Mouse (Mus musculus) cerebellum, postnatal 4 days (tissue): ENCODE data around the gene Got2.

Experiments
- DNase-seq, 2 experiments: peaks; one replicate each; pipeline ENCODE4 v3.0.0; 2022; ENCODE audit warnings: low spot score in 2 of 2, mixed read lengths in 1 of 2

Got2 gene

DNA sequence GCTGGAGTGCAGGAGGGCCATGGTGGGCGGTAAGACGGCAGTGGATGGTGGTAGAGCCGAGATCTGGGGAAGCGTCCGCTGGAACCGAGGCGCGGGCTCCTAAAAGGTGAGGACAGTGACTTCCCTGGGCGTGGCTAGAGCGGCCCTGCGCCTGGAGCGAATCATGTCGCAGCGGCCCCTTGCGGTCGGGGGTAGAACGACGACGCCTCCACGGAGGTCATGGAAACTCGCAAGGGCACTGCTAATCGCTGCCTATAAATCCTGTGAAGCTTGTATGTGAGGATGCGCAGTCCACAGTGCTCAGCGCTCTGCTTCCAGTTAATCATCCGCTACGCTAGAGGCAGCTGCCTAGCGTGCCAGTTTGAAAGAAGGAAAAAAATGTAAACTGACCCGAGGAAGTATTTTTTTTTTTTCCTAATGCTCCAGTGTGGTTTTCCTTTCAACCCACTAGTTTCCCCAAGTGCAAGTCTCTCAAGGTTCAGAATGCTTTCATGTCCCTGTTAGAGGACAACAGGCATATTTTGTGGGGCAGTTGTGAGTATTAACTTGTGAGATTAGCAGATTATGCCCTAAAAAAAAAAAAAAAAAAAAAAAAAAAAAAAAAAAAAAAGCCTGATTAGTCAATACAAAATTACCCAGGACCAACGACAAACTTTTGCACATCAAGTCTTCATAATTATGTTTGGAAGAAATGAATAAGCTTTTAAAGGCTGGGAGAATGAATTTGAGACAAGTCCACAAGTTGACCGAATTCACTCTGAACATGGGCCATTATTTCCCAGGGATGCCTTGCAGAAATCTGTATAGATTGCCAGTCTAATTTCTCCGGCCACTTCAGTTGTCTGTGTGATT is at the start of gene Got2:
TSS of gene Got2 (minus strand) at position 263 of the 852 bp plus-strand sequence.
- DNase-seq = peak; percentile 88 to 95

DNA sequence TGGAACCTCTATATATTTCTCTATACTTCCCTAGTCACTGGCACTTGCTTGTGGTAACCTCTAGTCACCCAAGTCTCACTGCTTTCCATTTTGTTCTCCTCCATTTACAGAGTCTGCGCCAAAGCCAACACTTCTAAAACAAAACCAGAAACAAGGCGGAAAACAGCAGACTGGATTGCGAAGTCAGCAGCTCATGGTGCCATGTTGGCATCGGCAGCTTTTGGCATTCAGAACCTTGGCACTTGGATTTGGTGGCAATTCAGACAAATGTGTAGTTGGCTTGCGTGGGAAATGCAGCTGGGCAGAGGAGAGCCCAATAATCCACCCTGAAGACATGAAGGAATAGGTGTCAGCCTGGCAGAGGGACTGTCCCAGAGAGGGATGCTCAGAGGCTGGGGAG is 44.5 kb upstream of the Got2 start:
- no peak for DNase-seq

DNA sequence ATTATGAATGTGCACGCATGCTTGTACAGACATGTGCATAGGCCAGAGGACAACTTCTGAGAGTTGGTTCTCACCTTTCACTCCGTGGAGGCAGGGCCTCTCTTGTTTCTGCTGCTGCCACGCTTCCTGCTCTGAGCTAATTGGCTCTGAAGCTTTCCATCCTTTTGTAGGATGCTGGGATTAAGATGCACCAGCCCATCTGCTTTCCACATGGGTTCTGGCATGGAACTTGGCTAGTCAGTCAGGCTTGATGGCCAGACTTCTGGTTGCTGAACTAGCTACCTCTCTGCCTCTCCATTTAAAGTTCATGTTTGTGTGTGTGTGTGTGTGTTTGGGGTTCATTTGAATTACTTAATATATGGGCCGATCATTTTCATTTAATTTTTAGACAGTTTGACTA is 41.5 kb upstream of the Got2 start:
- no peak for DNase-seq

DNA sequence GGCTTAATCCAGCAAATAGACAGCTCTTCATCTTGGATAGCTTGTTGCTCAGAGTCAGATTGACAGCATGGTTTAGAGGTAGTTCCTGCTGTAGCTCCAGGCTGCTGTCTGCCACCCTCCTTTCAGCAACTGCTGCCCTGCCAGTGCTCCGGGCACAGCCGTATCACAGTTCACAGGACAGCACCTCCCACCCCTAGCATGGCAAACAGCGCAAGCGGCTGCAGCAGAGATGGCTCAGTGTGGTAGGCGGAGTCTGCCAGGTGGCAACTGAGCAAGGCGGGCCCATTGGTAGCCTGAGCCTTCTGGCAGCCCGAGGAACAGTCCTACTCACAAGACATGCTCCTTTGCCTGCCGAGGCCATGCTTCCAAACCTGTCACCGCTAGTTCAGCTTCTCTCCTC is 27.8 kb upstream of the Got2 start:
- DNase-seq = peak in 1 of 2 experiments; percentile 14

DNA sequence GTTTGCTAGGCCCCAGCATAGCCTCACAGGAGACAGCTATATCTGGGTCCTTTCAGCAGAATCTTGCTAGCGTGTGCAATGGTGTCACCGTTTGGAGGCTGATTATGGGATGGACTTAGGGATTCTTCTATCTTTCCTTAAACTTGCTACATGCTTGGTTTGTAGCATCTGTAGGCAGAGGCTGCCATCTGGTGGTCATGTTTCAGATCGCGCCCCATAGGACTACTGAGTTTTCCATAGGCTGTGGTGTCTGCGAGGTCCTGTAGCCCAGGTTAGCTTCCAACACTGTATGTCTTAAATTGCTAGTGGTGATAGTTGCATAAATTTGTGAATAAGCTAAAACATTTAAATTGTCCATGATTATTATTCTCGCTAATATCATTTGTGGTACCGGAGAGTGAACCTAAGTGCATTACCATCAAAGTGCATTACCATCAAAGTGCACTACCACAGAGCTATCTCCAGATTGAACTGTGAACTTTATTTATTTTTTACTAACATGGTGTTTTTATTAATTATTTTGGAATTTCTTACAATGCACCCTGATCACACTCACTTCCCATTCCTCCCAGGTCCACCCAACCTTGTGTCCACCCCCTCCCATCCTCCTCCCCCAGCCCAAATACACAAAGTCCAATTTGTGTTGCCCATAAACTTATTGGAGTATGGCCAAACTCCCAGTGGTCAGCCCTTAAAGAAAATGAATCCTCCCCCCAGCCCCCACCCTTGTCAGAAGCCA is 26.7 kb upstream of the Got2 start:
- DNase-seq = peak; percentile 66 to 83

DNA sequence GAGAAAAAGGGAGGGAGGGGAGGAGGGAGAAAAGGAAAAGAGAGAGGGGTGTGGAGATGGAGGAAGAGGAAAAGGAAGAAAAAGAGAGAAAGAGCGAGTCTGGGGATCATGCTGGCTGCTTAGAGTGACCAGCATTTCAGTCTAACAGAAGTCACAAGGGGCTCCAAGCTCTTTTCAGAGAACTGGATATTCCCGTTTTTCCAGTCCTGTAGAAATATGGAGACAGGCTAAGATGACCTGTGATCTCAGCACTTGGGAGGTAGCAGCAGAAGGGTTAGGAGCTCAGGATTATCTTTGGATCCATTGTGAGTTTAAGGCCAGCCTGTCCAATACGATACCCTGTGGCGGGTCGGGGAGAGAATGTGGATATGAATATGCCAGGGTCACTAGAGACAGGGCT is 22.9 kb upstream of the Got2 start:
- no peak for DNase-seq

DNA sequence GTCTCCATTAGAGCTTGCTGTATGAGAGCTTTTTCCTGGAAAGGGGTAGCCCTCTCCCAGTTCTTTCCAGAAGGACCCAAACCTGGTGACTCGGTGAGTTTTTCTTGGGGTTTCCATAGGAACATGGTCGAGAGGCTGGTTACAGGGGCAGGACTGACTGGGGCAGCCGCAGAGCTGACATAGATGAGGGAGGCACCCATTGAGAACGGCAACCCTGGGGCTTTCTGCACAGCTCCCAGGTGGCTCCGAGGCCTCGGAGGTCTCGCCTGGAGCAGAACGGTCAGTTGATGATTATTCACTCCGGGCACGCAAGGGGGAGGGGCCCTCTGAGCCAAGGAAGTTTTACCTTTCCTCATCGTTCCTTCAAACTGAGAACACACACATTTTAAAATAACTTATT is 19.5 kb upstream of the Got2 start:
- DNase-seq = no peak

DNA sequence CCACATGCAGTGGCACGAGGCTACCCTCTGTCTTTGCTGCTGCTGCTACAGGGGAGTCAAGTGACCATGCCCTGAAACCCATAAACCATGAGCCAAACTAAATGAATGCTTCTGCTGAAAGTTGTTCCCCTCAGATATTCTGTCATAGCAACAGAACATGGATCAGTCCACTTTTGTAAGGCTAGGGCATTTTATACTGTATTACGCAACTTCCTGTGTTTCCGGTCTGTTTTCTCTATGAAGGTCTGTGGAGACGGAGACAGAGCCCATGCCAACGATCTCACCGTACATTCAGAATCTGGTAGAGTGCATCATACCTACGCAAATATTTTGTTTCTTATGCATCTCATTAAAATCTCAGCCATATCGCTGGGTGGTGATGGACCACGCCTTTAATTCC is 18.4 kb upstream of the Got2 start:
- DNase-seq = no peak

DNA sequence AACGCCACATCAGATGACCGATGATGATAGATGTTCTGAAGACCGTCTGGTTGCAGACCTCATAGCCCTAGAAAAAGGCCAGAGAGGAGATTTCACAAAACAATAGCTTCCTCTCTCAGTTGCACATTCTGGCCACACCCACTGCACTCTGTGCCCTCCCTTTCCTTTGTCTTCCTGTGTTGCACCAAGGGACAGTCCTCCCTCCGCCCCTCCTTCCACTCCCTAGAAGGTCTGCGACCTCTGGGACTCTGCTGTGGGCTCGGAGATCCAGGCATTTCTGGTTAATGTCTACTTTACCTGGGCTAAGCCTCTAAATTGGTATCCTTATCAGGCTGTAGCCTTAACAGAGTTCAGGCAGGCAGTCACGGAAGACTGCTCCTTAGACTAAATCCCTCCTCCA is 13.5 kb upstream of the Got2 start:
- DNase-seq = no peak

DNA sequence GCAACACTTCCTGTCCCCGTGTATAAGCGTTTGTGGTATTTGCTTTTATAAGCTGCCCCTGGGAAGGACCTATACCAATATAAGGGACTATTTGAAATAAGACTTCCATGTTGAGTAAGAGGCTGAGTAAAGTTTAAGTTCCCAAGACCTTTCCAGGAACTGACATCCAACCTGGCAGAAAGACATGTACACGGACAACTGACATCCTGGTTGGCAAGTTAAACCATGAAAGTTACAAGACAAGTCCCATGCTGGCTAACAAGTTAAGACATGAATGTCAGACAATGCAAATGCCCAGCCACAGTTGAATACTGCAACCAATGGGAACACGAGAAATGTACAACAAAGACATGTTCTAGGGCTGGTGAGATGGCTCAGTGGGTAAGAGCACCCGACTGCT is 5.4 kb upstream of the Got2 start:
- DNase-seq = no peak

DNA sequence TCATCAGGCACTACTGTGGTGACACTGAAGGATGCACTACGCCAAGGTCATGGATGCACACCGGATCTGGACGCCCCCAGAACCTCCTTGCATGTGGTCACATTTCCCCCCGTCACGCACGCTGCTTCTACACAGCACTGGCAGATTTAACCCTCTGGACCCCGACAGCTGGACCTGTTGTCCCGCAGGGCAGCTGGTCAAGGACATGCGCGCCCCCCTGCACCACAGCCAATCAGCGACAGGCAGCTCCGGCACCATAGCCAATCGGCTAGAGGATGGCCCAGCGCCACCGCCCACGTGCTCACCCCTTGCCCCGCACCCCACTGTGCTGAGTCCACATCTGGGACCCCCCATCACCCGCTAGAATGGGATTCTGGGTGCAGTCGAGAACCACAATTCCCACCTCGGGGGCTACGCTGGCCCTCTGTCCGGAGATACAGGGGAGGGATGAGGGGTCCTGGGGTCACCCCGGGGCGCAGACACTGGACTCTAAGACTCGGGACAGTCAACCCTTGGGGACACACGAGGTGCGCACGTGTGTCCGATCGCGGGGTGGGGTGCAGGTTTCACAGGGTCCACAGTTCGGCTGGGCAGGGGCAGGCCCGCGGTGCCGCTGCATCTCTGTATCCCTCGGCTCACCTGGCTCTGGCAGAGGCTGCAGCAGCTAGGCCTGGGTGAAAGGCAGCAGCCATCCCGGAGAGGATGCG is 616 bp downstream of the Got2 start:
- DNase-seq = peak; percentile 68 to 84

DNA sequence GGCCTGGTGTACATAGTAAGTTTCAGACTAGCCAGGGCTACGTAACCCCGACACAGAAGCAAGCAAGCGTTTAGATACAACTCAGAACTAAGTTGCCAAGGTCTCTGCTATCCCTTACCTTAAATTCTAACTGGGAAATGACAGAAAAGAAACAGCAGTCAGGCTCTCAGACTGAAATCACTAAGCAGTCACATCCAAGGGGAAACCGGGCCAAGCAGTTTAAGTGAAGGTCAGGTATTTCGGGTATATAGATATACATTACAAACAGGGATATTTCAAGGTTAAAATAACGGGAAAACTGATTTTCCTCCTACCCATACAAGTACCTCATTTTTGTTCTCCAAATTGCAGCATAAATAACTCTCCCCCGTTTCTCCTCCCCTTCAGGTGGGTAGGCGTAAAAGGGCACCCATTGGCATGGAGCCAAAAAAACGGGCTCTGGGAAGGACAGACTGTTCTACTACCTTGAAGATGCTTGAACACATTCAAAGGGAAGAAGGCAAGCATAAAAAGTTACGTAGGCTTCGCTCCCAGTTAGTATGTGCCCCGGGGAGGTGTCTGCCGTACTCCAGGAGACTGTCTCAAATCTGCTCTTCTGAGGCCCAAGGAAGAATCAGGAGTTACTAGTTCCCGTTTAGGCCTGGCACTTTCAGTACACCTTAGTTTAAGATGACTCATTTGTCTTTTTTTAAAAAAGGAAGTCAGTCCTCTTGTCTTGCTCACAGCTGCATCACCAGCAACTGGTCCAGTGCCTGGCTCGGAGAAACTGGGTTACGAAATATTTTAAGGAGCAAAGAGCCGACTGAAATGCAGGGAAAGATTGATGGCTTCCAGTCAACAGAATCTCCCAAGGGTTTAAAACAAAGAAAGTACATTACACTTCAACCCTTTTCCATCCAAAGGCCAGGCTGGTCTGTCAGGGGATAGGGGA is 1.4 kb downstream of the Got2 start:
- peak in 1 of 2 experiments; percentile 9 for DNase-seq

DNA sequence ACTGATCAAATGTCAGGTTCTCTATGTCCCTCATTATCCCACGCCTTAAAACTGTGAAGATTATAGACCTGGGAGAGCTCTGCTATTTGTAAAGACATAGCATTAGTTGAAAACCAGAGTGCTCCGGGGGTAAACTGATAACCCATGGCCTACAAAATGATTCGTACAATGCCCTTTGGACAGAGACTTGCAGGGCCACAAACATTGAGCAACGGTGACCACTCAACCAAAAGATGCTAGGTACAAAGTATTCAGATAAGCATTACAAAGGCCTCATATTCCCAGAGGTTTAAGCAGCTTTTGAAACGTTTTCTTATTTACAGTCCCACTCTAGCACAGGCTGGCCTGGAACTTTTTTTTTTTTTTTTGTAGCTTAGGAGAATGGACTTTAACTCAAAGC is 2.4 kb downstream of the Got2 start:
- no peak for DNase-seq

DNA sequence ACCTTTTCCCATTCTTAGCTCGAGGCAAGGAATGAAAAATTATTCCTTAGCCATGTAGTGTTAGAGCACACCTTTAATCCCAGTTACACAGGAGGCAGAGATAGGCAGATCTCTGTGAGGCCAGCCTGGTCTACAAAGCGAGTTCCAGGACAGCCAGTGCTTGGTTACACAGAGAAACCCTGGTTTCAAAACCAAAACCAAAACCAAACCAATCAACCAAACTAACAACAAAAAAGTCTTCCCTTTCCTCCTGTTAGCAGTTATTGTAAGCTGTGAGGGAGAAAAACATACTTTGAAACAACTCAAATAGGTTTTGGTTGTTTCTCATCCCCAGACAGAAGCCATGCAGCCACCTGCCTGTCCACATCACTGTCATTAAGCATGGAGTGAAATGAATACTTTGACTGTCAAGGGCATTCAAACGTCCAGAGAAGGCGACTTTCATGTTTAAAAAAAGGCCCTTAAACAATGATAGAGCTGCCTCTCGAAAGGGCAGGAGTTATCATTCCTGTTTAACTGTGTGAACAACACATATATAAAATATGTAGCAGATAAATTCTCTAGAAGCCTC is 3.0 kb downstream of the Got2 start:
- DNase-seq = no peak

DNA sequence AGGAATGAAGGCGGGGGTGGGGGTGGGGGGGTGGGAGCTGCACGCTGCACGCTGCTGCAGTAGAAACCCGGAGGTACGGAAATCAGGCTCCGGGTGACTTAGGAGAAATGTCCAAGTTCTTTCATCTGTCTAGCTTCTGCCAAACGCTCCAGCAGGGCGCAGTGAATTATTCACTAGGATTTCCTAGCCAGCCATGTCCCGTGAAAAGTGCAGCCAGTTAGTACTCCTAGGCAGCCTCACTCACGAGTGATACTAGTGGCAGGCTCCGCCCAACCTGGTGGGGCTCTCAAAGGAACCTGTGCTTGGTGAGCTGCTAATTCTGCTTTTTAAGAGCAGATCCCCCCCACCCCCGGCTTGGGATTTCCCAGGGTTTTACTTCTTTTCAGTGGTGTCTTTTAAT is 3.9 kb downstream of the Got2 start:
- no peak for DNase-seq

DNA sequence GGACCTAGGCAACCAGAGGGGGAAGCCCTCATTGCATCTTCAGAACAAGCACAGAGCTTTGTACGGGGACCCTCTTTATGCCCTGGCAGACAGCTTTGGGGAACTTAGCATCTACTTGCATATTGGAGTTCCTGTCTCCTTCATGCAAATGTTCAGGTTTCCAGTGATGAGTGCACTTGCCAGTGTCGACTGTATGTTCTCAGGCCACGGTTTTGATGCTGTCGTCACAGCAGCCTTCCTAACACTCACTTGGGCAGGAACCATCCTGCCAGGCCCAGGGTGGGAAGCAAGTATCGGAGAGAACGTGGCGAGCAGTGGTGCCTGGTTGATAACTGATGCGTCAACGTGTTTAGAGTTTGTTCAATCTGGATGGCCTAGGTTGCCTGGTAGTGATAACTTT is 6.2 kb downstream of the Got2 start:
- DNase-seq = no peak

DNA sequence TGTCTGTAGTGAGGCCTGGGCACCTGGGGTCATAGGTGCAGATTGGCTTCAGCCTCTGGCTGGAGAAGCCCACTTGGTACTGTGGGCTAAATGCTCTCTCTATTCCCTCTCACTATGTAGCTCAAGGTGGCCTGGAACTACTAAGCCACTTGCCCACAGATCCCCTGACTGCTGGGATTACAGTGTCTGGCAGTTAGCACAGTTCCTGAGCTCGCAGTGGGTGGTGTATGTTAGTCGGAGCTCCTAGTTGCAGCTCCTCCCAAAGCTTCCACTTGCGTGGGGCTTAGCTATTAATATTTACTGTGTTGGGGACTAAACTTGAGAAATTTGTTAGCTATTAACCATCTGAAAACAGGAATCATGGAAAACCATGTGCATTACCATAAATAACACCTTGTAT is 6.8 kb downstream of the Got2 start:
- no peak for DNase-seq

DNA sequence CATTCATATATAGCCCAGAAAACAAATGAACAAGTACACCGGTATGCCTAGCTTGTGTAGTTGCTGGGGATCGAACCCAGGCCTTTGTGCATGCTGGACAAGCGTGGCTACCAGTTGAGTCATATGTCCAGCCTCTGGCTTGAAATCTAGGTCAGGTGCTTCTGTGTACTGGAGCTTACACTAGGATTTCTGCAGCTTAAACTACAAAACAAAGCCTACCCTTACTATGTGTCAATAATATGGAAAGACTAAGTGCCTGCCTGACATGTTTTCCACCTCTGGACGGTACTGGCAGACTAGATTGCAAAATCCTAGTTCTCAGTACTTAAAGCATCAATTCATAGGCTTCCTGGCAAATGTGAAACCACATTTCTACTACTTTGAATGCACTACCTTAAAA is 8.5 kb downstream of the Got2 start:
- no peak for DNase-seq

DNA sequence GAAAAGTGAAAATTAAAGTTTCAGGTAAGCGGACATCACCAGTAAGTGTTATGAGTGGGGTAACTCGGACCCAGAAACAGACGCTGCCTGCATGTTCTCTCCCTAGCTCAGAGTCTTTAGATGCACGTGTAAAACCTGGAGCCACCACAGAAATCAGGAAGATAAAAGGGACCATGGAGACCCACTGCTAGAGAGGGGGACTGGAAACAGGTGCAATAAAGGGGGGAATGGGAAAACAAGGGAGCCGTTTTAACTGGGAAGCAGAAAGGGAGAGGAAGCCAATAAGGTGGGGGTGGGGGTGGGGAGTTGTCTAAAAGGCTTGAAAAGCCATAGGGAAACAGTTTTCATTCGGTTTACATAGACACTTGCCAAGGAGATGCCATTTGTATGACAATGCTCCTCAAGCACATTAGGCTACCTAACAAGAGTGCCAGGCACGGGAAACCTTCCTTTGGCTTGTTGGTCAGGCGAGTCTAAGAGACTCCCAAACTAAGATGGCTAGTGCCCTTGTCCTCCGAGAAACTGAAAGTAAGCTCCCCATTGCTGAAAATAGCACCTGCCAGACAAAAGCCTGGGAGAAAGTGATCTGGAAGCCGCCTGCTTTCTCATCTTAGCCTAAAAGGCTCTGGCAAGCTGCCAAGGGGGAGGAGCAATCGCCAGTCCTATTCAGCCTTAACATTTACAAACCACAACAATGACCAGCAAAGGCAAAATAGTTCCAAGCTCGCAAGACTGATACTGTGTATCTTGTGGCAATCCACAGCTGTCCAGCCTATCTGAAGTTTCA is 10.0 kb downstream of the Got2 start:
- DNase-seq = peak in 1 of 2 experiments; percentile 29

DNA sequence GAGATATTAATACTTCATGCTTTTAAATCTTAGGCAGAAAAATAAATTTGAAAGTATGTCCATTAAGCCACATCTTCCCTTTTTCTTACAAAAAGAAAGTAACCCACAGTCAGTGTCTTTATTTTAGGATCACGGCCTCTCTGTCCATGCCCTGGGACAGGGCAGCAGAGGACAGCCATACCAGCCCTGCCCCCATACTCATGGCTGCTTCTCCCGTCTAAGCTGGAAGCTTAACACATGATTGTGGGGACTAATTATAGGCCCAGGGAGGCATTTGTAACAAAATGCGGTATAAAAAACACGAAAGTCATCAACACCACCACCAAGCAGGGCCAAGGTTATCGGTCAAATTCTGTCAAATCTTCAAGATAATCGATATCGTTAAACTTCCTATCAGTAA is 13.1 kb downstream of the Got2 start:
- DNase-seq = no peak
